ENCODE assay signal across 16 mouse cellular contexts in genomic region chr2:26895898-26896297, GRCm38 (mm10).
"Had no signal": no experiment of that assay in that cellular context is flagged by ENCODE, and none has a peak within 500 bp of the region (broad histone marks: within the 10 kb centered on the region; RNA-seq: fewer than 3 reads in every experiment).

No protein-coding gene starts in this region.

- H3K4me3 ChIP-seq: intestine, embryonic 15.5 days; kidney, embryonic 15.5 days; limb, embryonic 10.5 days; liver, embryonic 15.5 days; megakaryocyte, embryonic 14.5 days had no signal

- H3K27me3 ChIP-seq: intestine, embryonic 15.5 days; kidney, embryonic 15.5 days; liver, embryonic 15.5 days; megakaryocyte, embryonic 14.5 days had no signal

- H3K4me1 ChIP-seq: intestine, embryonic 15.5 days had no signal

- DNase-seq: kidney, adult 18-20 months; kidney, postnatal 25 days; lung, adult 2 months; lung, postnatal 10 days; spleen, adult 18-20 months; thymus, adult 2 months; thymus, postnatal 25 days had no signal

- H3K9ac ChIP-seq: intestine, embryonic 15.5 days; kidney, embryonic 15.5 days; liver, embryonic 15.5 days had no signal

- H3K9me3 ChIP-seq: intestine, embryonic 15.5 days; kidney, embryonic 15.5 days; limb, embryonic 10.5 days; liver, embryonic 15.5 days; megakaryocyte, embryonic 14.5 days had no signal

- H3K4me2 ChIP-seq: intestine, embryonic 15.5 days; kidney, embryonic 15.5 days; liver, embryonic 11.5 days; liver, embryonic 15.5 days; midbrain, embryonic 11.5 days had no signal

- ATAC-seq: intestine, embryonic 15.5 days; midbrain, embryonic 16.5 days had no signal

- H3K27ac ChIP-seq: intestine, embryonic 15.5 days; kidney, embryonic 15.5 days; limb, embryonic 10.5 days; liver, embryonic 15.5 days; macrophage had no signal
